Mouse (Mus musculus): ENCODE results near the gene Smtnl1. TPM values are rescaled to one million over a fixed set of nuclear protein-coding genes. Genes with fewer than 3 reads are reported as not detected.

The Smtnl1 gene
- total and polyA plus RNA-seq, 3 experiments: not detected

- TF ChIP-seq MYB (IDR thresholded peaks at IDR 0.05; ENCODE audit: low read depth, low read length) (no peak), MAX (IDR thresholded peaks at IDR 0.05; ENCODE audit: low read length) (no peak), CTCF (IDR thresholded peaks at IDR 0.05 in 2 of 3, conservative IDR thresholded peaks at IDR 0.05 in 1 of 3; ENCODE audit: control insufficient read depth in 1 of 3, insufficient read depth in 1 of 3, low read depth in 2 of 3, low read length in 3 of 3, poor library complexity in 1 of 3, severe bottlenecking in 1 of 3) (no peak), ETS1 (IDR thresholded peaks at IDR 0.05; ENCODE audit: low read depth, low read length) (no peak), JUND (IDR thresholded peaks at IDR 0.05; ENCODE audit: low read depth, low read length) (no peak), RAD21 (IDR thresholded peaks at IDR 0.05; ENCODE audit: low read depth, low read length) (no peak), POLR2A (IDR thresholded peaks at IDR 0.05; ENCODE audit: control insufficient read depth in 1 of 2, insufficient read depth in 1 of 2, low read depth in 1 of 2, low read length in 2 of 2, poor library complexity in 1 of 2) (no peak), CHD1 (IDR thresholded peaks at IDR 0.05; ENCODE audit: low read depth, low read length) (no peak)
- Histone ChIP-seq H3K79me2 (ENCODE audit: control insufficient read depth, insufficient read depth, low read length, poor library complexity) (no peaks in the 10 kb centered on the region), H3K4me3 (ENCODE audit: control insufficient read depth in 1 of 2, insufficient read depth in 1 of 2, low read depth in 2 of 2, low read length in 2 of 2) (no peak overlapping the region), H3K27me3 (ENCODE audit: control insufficient read depth in 1 of 2, insufficient read depth in 2 of 2, low read length in 2 of 2) (peaks cover 13 to 31% of the 10 kb centered on the region in 2 experiments), H3K9me3 (replicated peaks; ENCODE audit: insufficient read depth, low read length) (no peaks in the 10 kb centered on the region), H3K4me1 (ENCODE audit: control insufficient read depth in 1 of 2, insufficient read depth in 2 of 2, low read length in 2 of 2) (no peaks in the 10 kb centered on the region), H3K36me3 (ENCODE audit: control insufficient read depth in 1 of 2, insufficient read depth in 2 of 2, low read length in 2 of 2) (no peaks in the 10 kb centered on the region), H3K27ac (ENCODE audit: control insufficient read depth, low read depth, low read length) (no peak overlapping the region), H3K9ac (ENCODE audit: control insufficient read depth, low read depth, low read length, poor library complexity, severe bottlenecking) (no peak overlapping the region)
- no peak for DNase-seq (ENCODE audit: low read depth, low spot score)
Measured at GRCm38 (mm10) chr2:84775665-84776064, 46.8 kb downstream of the Smtnl1 start.

- Histone ChIP-seq H3K27ac (ENCODE audit: control insufficient read depth, low read depth, low read length) (no peak within 1 kb of the TSS), H3K27me3 (ENCODE audit: control insufficient read depth in 1 of 2, insufficient read depth in 2 of 2, low read length in 2 of 2) (peaks cover 13 to 35% of the 10 kb centered on the region in 2 experiments), H3K4me3 (ENCODE audit: control insufficient read depth in 1 of 2, insufficient read depth in 1 of 2, low read depth in 2 of 2, low read length in 2 of 2) (no peak within 1 kb of the TSS)
Measured at GRCm38 (mm10) chr2:84775241-84775640, 47.2 kb downstream of the Smtnl1 start, which contains the start of gene Serping1. Gene Serping1 (minus strand): TSS chr2:84775444.

GRCm38 (mm10) chr2:84774751-84775150, 47.7 kb downstream of the Smtnl1 start:
- Histone ChIP-seq H3K36me3 (ENCODE audit: control insufficient read depth in 1 of 2, insufficient read depth in 2 of 2, low read length in 2 of 2) (no peaks in the 10 kb centered on the region), H3K4me3 (ENCODE audit: control insufficient read depth in 1 of 2, insufficient read depth in 1 of 2, low read depth in 2 of 2, low read length in 2 of 2) (no peak overlapping the region), H3K79me2 (ENCODE audit: control insufficient read depth, insufficient read depth, low read length, poor library complexity) (no peaks in the 10 kb centered on the region), H3K9me3 (replicated peaks; ENCODE audit: insufficient read depth, low read length) (no peaks in the 10 kb centered on the region), H3K27me3 (ENCODE audit: control insufficient read depth in 1 of 2, insufficient read depth in 2 of 2, low read length in 2 of 2) (peaks cover 13 to 39% of the 10 kb centered on the region in 2 experiments), H3K9ac (ENCODE audit: control insufficient read depth, low read depth, low read length, poor library complexity, severe bottlenecking) (no peak overlapping the region), H3K4me1 (ENCODE audit: control insufficient read depth in 1 of 2, insufficient read depth in 2 of 2, low read length in 2 of 2) (no peaks in the 10 kb centered on the region), H3K27ac (ENCODE audit: control insufficient read depth, low read depth, low read length) (no peak overlapping the region)
- DNase-seq (ENCODE audit: low read depth, low spot score): no peak
- no peak for TF ChIP-seq ETS1 (IDR thresholded peaks at IDR 0.05; ENCODE audit: low read depth, low read length)
- no peak for TF ChIP-seq ZNF384 (IDR thresholded peaks at IDR 0.05; ENCODE audit: low read depth, low read length)
- TF ChIP-seq TBP (IDR thresholded peaks at IDR 0.05; ENCODE audit: low read depth, low read length): no peak
- TF ChIP-seq USF2 (IDR thresholded peaks at IDR 0.05; ENCODE audit: borderline replicate concordance in 1 of 2, insufficient read depth in 1 of 2, low read depth in 1 of 2, low read length in 2 of 2): no peak
- no peak for TF ChIP-seq SMC3 (IDR thresholded peaks at IDR 0.05; ENCODE audit: low read depth, low read length)
- TF ChIP-seq MYB (IDR thresholded peaks at IDR 0.05; ENCODE audit: low read depth, low read length): no peak
- no peak for TF ChIP-seq E2F4 (IDR thresholded peaks at IDR 0.05; ENCODE audit: borderline replicate concordance, low read depth, low read length)
- no peak for TF ChIP-seq GABPA (IDR thresholded peaks at IDR 0.05; ENCODE audit: low read depth, low read length)
- TF ChIP-seq KAT2A (conservative IDR thresholded peaks at IDR 0.05; ENCODE audit: low read depth, low read length): no peak
- TF ChIP-seq JUND (IDR thresholded peaks at IDR 0.05; ENCODE audit: low read depth, low read length): no peak
- no peak for TF ChIP-seq ZKSCAN1 (IDR thresholded peaks at IDR 0.05; ENCODE audit: low read depth, low read length)
- no peak for TF ChIP-seq TCF12 (IDR thresholded peaks at IDR 0.05; ENCODE audit: low read depth, low read length)
- TF ChIP-seq EP300 (IDR thresholded peaks at IDR 0.05; ENCODE audit: low read depth in 1 of 2, low read length in 2 of 2): no peak
- no peak for TF ChIP-seq CTCF (IDR thresholded peaks at IDR 0.05 in 2 of 3, conservative IDR thresholded peaks at IDR 0.05 in 1 of 3; ENCODE audit: control insufficient read depth in 1 of 3, insufficient read depth in 1 of 3, low read depth in 2 of 3, low read length in 3 of 3, poor library complexity in 1 of 3, severe bottlenecking in 1 of 3)
- TF ChIP-seq RCOR1 (IDR thresholded peaks at IDR 0.05; ENCODE audit: low read depth, low read length): no peak

More at GRCm38 (mm10) chr2:84775241-84775640, 47.2 kb downstream of the Smtnl1 start, which contains the start of gene Serping1:
- no peak within 1 kb of the TSS for H3K9ac ChIP-seq (ENCODE audit: control insufficient read depth, low read depth, low read length, poor library complexity, severe bottlenecking)
- DNase-seq (ENCODE audit: low read depth, low spot score): no peak
- H3K9me3 ChIP-seq (replicated peaks; ENCODE audit: insufficient read depth, low read length): no peaks in the 10 kb centered on the region
- no peaks in the 10 kb centered on the region for H3K36me3 ChIP-seq (ENCODE audit: control insufficient read depth in 1 of 2, insufficient read depth in 2 of 2, low read length in 2 of 2)
- H3K4me1 ChIP-seq (ENCODE audit: control insufficient read depth in 1 of 2, insufficient read depth in 2 of 2, low read length in 2 of 2): no peaks in the 10 kb centered on the region
- H3K79me2 ChIP-seq (ENCODE audit: control insufficient read depth, insufficient read depth, low read length, poor library complexity): no peaks in the 10 kb centered on the region
- no peak for TF ChIP-seq ZMIZ1 (IDR thresholded peaks at IDR 0.05; ENCODE audit: low read depth, low read length)
- no peak for TF ChIP-seq POLR2A (IDR thresholded peaks at IDR 0.05; ENCODE audit: control insufficient read depth in 1 of 2, insufficient read depth in 1 of 2, low read depth in 1 of 2, low read length in 2 of 2, poor library complexity in 1 of 2)
- TF ChIP-seq GABPA (IDR thresholded peaks at IDR 0.05; ENCODE audit: low read depth, low read length): no peak
- TF ChIP-seq SIN3A (IDR thresholded peaks at IDR 0.05; ENCODE audit: low read length): no peak
- no peak for TF ChIP-seq NELFE (IDR thresholded peaks at IDR 0.05; ENCODE audit: low read depth, low read length)
- TF ChIP-seq NRF1 (IDR thresholded peaks at IDR 0.05; ENCODE audit: insufficient read depth, low read depth, low read length, poor library complexity, severe bottlenecking): no peak
- no peak for TF ChIP-seq BHLHE40 (IDR thresholded peaks at IDR 0.05; ENCODE audit: borderline replicate concordance, low read depth, low read length)
- TF ChIP-seq USF1 (IDR thresholded peaks at IDR 0.05; ENCODE audit: low read depth, low read length): no peak
- TF ChIP-seq ELF1 (IDR thresholded peaks at IDR 0.05; ENCODE audit: low read depth, low read length): no peak
- TF ChIP-seq MAZ (IDR thresholded peaks at IDR 0.05; ENCODE audit: low read depth, low read length): no peak
- no peak for TF ChIP-seq GATA1 (IDR thresholded peaks at IDR 0.05; ENCODE audit: low read depth, low read length)
- TF ChIP-seq MYC (IDR thresholded peaks at IDR 0.05; ENCODE audit: low read depth, low read length): no peak
- no peak for TF ChIP-seq TAL1 (IDR thresholded peaks at IDR 0.05; ENCODE audit: low read length)
- no peak for TF ChIP-seq MAX (IDR thresholded peaks at IDR 0.05; ENCODE audit: low read length)
- no peak for TF ChIP-seq TBP (IDR thresholded peaks at IDR 0.05; ENCODE audit: low read depth, low read length)
- TF ChIP-seq SMC3 (IDR thresholded peaks at IDR 0.05; ENCODE audit: low read depth, low read length): no peak
- TF ChIP-seq UBTF (IDR thresholded peaks at IDR 0.05; ENCODE audit: borderline replicate concordance, insufficient read depth, low read depth, low read length): no peak
- no peak for TF ChIP-seq KAT2A (conservative IDR thresholded peaks at IDR 0.05; ENCODE audit: low read depth, low read length)
- no peak for TF ChIP-seq ZC3H11A (IDR thresholded peaks at IDR 0.05; ENCODE audit: low read depth, low read length)

All from MEL (cell line).